Mouse (Mus musculus): ENCODE data around the gene Afg3l1. TPM values are rescaled to one million over a fixed set of nuclear protein-coding genes. Genes with fewer than 3 reads are reported as not detected.
"Not testable (repeated sequence)": the region's sequence is repeated elsewhere in the genome, so short reads cannot be mapped to it uniquely, and the experiment has no call there.

Gene Afg3l1
- polyA plus RNA-seq, 1 experiment from 2014 or later: 35.2 TPM

DNA sequence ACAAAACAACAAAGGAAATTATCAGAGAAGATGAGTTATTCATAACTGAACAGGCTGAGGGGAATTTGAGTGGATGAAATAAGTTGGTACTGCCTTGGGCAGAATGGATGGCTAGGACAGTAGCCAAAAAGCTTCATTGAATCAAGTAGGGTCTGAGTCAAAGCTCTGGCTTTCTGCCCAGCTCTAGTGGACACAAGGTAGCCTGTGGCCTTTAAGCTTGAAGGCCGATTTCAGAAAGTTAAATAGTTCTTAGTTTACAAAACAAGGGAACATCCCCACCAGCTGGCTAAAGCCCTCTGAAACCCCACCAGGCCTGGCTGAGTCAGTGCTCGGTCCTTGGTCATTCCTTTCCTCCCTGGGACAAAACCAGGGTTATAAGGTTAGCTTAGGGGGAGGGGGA is 38.9 kb downstream of the Afg3l1 start:
- Histone ChIP-seq H3K9ac (replicated peaks; ENCODE audit: low read depth, low read length) (no peak overlapping the region), H3K9me3 (ENCODE audit: control insufficient read depth, low read length) (no peaks in the 10 kb centered on the region), H3K4me2 (ENCODE audit: low read depth, low read length) (no peak overlapping the region), H3K27me3 (ENCODE audit: control insufficient read depth, insufficient read depth, low read length) (no peaks in the 10 kb centered on the region), H3K36me3 (ENCODE audit: control insufficient read depth, insufficient read depth, low read length) (no peaks in the 10 kb centered on the region; the same call in 1 of the 2 replicates), H3K4me3 (ENCODE audit: low read depth, low read length) (no peak overlapping the region), H3K27ac (ENCODE audit: low read depth, low read length) (no peak overlapping the region), H3K4me1 (ENCODE audit: control insufficient read depth, insufficient read depth, low read length) (peaks cover 20% of the 10 kb centered on the region)
- WGBS: 28% methylated on average over 2 of the region's 2 CpGs
- no peak for ATAC-seq (ENCODE audit: low read depth)

DNA sequence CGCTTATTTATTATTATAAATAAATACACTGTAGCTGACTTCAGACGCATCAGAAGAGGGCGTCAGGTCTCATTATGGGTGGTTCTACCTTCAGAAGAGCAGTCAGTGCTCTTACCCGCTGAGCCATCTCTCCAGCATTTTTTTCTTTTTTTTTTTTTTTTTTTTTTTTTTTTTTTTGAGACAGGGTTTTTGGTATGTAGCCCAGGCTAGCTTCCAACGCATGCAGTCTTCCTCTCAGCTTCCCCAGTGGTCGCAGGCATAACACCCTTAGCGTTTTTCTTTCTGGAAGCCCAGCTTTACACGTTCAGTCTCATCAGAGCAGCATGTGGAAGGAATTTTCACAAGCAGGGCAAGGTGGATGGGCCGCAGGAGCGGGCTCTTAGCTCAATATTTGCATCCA is 40.5 kb downstream of the Afg3l1 start:
- Histone ChIP-seq H3K36me3 (ENCODE audit: control insufficient read depth, insufficient read depth, low read length) (peaks cover 4% of the 10 kb centered on the region), H3K27me3 (ENCODE audit: control insufficient read depth, insufficient read depth, low read length) (no peaks in the 10 kb centered on the region), H3K27ac (ENCODE audit: low read depth, low read length) (no peak overlapping the region), H3K4me2 (ENCODE audit: low read depth, low read length) (peak overlapping the region; percentile 85), H3K4me1 (ENCODE audit: control insufficient read depth, insufficient read depth, low read length) (peaks cover 11% of the 10 kb centered on the region), H3K4me3 (ENCODE audit: low read depth, low read length) (peak overlapping the region; percentile 40; the same call in 1 of the 2 replicates), H3K9ac (replicated peaks; ENCODE audit: low read depth, low read length) (0 out of 2 replicates have a peak overlapping the region, but pooled peaks have one; percentile 49), H3K9me3 (ENCODE audit: control insufficient read depth, low read length) (no peaks in the 10 kb centered on the region)
- ATAC-seq (ENCODE audit: low read depth): no peak
- WGBS: 38% methylated on average over 10 of the region's 10 CpGs

DNA sequence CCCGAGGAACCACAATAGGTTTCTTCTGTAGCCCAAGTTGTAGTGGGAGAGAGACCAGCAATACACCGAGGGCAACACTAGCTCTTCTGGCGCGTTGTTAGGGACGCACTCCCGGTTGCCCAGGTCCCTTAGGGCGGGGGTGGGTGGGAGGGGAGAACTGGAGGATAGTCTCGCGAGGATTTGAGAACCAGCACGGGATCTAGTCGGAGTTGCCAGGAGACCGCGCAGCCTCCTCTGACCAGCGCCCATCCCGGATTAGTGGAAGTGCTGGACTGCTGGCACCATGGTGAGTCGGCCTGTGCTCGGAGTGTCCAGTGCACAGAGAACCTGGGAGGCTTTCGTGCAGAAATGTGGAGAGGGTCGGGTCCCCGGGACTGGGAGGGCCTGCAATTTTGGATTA is 41.0 kb downstream of the Afg3l1 start, which contains the start of gene Gas8:
Gene Gas8, plus strand, starts transcription at position 168 of the 400 bp plus-strand sequence.
- Histone ChIP-seq H3K4me3 (ENCODE audit: low read depth, low read length) (peak within 1 kb of the TSS; percentile 40), H3K36me3 (ENCODE audit: control insufficient read depth, insufficient read depth, low read length) (peaks cover 8% of the 10 kb centered on the region), H3K27me3 (ENCODE audit: control insufficient read depth, insufficient read depth, low read length) (no peaks in the 10 kb centered on the region), H3K9ac (replicated peaks; ENCODE audit: low read depth, low read length) (peak within 1 kb of the TSS; percentile 49), H3K27ac (ENCODE audit: low read depth, low read length) (peak within 1 kb of the TSS; percentile 13; the same call in 1 of the 2 replicates), H3K4me2 (ENCODE audit: low read depth, low read length) (peak within 1 kb of the TSS; percentile 85), H3K9me3 (ENCODE audit: control insufficient read depth, low read length) (no peaks in the 10 kb centered on the region), H3K4me1 (ENCODE audit: control insufficient read depth, insufficient read depth, low read length) (peaks cover 7% of the 10 kb centered on the region)
- ATAC-seq (ENCODE audit: low read depth): peak; percentile 90
- WGBS: 0% methylated on average over 20 of the region's 20 CpGs

DNA sequence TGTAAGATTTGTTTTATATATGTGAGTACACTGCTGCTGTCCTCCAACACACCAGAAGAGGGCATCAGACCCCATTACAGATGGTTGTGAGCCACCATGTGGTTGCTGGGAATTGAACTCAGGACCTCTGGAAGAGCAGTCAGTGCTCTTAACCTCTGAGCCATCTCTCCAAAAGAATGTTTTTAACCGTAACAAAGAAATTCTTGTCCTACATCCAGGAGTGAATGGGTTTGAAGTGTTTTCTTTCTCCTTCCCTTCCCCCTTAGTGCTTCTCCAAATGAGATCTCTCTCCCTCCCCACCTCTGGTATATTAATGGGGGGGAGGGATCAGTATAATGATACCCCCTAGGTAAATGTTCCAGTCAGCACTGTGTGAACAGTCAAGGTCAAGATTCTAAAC is 42.3 kb downstream of the Afg3l1 start:
- not testable (repeated sequence) for H3K4me2 ChIP-seq (ENCODE audit: low read depth, low read length); H3K27me3 ChIP-seq (ENCODE audit: control insufficient read depth, insufficient read depth, low read length); H3K4me3 ChIP-seq (ENCODE audit: low read depth, low read length); H3K27ac ChIP-seq (ENCODE audit: low read depth, low read length); H3K9ac ChIP-seq (replicated peaks; ENCODE audit: low read depth, low read length); H3K4me1 ChIP-seq (ENCODE audit: control insufficient read depth, insufficient read depth, low read length); ATAC-seq (ENCODE audit: low read depth); H3K9me3 ChIP-seq (ENCODE audit: control insufficient read depth, low read length)
- 96% methylated on average over 1 of the region's 1 CpGs for WGBS
- H3K36me3 ChIP-seq (ENCODE audit: control insufficient read depth, insufficient read depth, low read length): peaks cover 16% of the 10 kb centered on the region

DNA sequence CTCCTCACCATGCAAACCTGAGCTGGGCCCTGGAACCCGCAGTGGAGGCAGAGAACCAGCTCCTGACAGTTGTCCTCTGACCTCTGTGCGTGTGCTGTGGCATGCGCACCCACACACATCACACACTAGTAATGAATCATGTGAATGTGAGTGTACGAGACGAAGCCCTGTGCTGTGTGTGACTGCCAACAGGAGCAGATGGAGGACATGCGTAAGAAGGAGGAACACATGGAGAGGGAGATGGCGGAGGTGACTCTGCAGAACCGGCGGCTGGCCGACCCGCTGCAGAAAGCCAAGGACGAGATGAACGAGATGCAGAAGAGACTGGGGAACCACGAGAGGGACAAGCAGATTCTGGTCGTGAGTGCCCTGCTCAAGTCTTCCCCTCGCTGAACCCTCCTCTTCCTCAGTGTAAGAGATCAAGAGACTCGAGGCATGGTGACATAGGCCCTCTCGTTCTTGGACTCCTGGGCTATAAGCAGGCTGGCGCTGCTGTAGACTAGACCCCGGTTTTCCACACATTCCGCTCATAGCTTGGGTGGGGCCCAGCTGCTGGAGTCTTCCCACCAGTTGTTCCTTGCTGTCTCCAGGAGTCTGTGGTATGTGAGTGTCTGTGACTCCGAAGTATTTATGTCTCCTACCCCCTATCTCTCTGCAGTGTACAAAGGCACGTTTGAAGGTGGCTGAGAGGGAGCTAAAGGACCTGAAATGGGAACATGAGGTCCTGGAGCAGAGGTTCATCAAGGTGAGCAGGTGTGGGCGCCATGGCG is 50.2 kb downstream of the Afg3l1 start:
- H3K9ac ChIP-seq (replicated peaks; ENCODE audit: low read depth, low read length): no peak overlapping the region
- 94% methylated on average over 25 of the region's 25 CpGs for WGBS
- no peaks in the 10 kb centered on the region for H3K27me3 ChIP-seq (ENCODE audit: control insufficient read depth, insufficient read depth, low read length)
- H3K4me2 ChIP-seq (ENCODE audit: low read depth, low read length): no peak overlapping the region
- no peak overlapping the region for H3K4me3 ChIP-seq (ENCODE audit: low read depth, low read length)
- no peaks in the 10 kb centered on the region for H3K9me3 ChIP-seq (ENCODE audit: control insufficient read depth, low read length)
- ATAC-seq (ENCODE audit: low read depth): no peak
- peaks cover 73% of the 10 kb centered on the region for H3K36me3 ChIP-seq (ENCODE audit: control insufficient read depth, insufficient read depth, low read length)
- H3K27ac ChIP-seq (ENCODE audit: low read depth, low read length): no peak overlapping the region
- no peaks in the 10 kb centered on the region for H3K4me1 ChIP-seq (ENCODE audit: control insufficient read depth, insufficient read depth, low read length)

DNA sequence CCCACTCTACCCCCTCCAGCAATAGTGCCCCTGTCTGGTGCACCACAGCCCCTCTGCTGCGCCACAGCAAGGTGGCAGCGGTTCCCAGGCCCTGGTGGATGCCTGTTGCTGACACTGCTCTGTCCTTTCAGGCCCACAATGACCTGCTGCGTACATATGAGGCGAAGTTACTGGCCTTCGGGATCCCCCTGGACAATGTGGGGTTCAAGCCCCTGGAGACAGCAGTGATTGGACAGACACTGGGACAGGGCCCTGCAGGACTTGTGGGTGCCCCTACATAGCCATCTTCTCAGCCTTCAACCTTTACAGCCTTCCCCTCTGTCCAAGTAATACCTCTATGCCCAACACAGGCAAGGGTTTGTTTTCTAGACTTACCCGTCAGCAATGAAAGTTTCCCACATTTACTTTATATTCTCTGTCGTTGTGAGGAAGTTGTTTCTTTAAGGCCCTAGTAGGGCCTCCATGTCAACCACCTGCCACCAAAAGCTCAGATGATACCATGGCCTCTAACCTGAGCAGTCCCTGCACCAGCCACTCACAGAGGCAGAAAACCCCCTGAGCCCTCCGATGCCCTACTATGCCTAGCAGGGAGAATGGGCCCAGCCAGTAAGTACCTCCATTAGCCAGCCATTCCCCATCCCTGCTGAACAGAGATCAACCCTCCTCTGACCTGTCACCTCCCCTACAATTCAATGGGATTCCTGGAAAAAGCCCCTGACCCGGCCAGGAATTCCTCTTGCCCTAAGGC is 58.7 kb downstream of the Afg3l1 start:
- Histone ChIP-seq H3K9ac (replicated peaks; ENCODE audit: low read depth, low read length) (no peak overlapping the region), H3K27me3 (ENCODE audit: control insufficient read depth, insufficient read depth, low read length) (no peaks in the 10 kb centered on the region), H3K4me1 (ENCODE audit: control insufficient read depth, insufficient read depth, low read length) (no peaks in the 10 kb centered on the region), H3K27ac (ENCODE audit: low read depth, low read length) (no peak overlapping the region), H3K4me3 (ENCODE audit: low read depth, low read length) (no peak overlapping the region), H3K4me2 (ENCODE audit: low read depth, low read length) (no peak overlapping the region), H3K9me3 (ENCODE audit: control insufficient read depth, low read length) (no peaks in the 10 kb centered on the region), H3K36me3 (ENCODE audit: control insufficient read depth, insufficient read depth, low read length) (peaks cover 36% of the 10 kb centered on the region)
- ATAC-seq (ENCODE audit: low read depth): no peak
- WGBS: 92% methylated on average over 9 of the region's 9 CpGs

DNA sequence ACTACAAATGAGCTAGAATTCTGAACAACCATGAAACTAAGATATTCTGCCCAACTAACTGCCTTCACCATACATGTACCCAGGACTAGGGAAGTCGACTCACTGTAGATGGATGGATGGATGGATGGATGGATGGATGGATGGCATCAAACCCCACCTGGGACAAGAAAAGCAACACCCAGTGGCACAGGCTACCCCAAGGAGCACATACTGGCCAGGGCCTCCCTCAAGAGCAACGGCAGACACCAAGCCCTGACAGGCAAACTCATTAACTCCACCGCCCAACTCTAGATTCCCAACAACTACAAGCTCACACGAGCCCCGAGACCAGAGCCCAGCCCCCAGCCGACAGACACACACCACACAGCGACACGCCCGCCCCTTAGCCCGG is 59.3 kb downstream of the Afg3l1 start:
- no peaks in the 10 kb centered on the region for H3K9me3 ChIP-seq (ENCODE audit: control insufficient read depth, low read length)
- H3K27ac ChIP-seq (ENCODE audit: low read depth, low read length): no peak overlapping the region
- H3K4me3 ChIP-seq (ENCODE audit: low read depth, low read length): no peak overlapping the region
- H3K4me1 ChIP-seq (ENCODE audit: control insufficient read depth, insufficient read depth, low read length): no peaks in the 10 kb centered on the region
- no peaks in the 10 kb centered on the region for H3K27me3 ChIP-seq (ENCODE audit: control insufficient read depth, insufficient read depth, low read length)
- H3K36me3 ChIP-seq (ENCODE audit: control insufficient read depth, insufficient read depth, low read length): peaks cover 34% of the 10 kb centered on the region
- no peak overlapping the region for H3K4me2 ChIP-seq (ENCODE audit: low read depth, low read length)
- 37% methylated on average over 6 of the region's 10 CpGs for WGBS
- H3K9ac ChIP-seq (replicated peaks; ENCODE audit: low read depth, low read length): no peak overlapping the region
- no peak for ATAC-seq (ENCODE audit: low read depth)

DNA sequence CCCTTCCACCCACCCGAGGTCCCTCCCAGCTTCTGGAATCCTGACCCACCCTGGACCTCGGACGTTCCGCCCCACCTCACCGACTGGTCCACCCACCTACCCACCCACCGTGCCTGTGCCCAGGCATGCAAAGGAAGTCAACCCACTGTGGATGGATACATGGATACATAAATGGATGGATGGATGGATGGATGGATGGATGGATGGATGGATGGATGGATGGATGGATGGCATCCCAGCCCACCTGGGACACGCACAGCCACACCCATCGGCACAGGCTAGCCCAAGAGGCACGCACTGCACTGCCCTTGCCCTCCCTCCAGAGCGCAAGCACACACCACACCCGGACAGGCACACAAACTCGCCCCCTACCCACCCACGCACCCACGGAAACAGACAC is 59.9 kb downstream of the Afg3l1 start:
- H3K9ac ChIP-seq (replicated peaks; ENCODE audit: low read depth, low read length); H3K4me2 ChIP-seq (ENCODE audit: low read depth, low read length); H3K27ac ChIP-seq (ENCODE audit: low read depth, low read length); H3K9me3 ChIP-seq (ENCODE audit: control insufficient read depth, low read length); ATAC-seq (ENCODE audit: low read depth); H3K4me1 ChIP-seq (ENCODE audit: control insufficient read depth, insufficient read depth, low read length); H3K27me3 ChIP-seq (ENCODE audit: control insufficient read depth, insufficient read depth, low read length); H3K4me3 ChIP-seq (ENCODE audit: low read depth, low read length): not testable (repeated sequence)
- peaks cover 27% of the 10 kb centered on the region for H3K36me3 ChIP-seq (ENCODE audit: control insufficient read depth, insufficient read depth, low read length)
- WGBS: 84% methylated on average over 3 of the region's 14 CpGs
